Mouse (Mus musculus) cerebellum, adult 9-10 months (tissue): ENCODE data around the gene Eed.
"Not testable (repeated sequence)": the region's sequence is repeated elsewhere in the genome, so short reads cannot be mapped to it uniquely, and the experiment has no call there.

Experiments
- DNase-seq: peaks from one replicate; pipeline ENCODE4 v3.0.0; 2022

Gene Eed

GRCm38 (mm10) chr7:89980485-89981422, at the start of gene Eed:
TSS of gene Eed (minus strand) at chr7:89980983.
- DNase-seq: peak; percentile 97

GRCm38 (mm10) chr7:90029548-90030485, 49.0 kb upstream of the Eed start:
- DNase-seq: peak; percentile 56

GRCm38 (mm10) chr7:90028888-90029547, 48.2 kb upstream of the Eed start:
- peak; percentile 90 for DNase-seq

GRCm38 (mm10) chr7:90024975-90025374, 44.2 kb upstream of the Eed start:
- DNase-seq: no peak

- DNase-seq: no peak
Observed at GRCm38 (mm10) chr7:90022974-90023707, 42.4 kb upstream of the Eed start.

GRCm38 (mm10) chr7:90020331-90020730, 39.5 kb upstream of the Eed start:
- DNase-seq: no peak

- no peak for DNase-seq
Observed at GRCm38 (mm10) chr7:90019570-90019969, 38.8 kb upstream of the Eed start.

- no peak for DNase-seq
Observed at GRCm38 (mm10) chr7:90016930-90017588, 36.3 kb upstream of the Eed start.

GRCm38 (mm10) chr7:90016459-90016858, 35.7 kb upstream of the Eed start:
- peak; percentile 58 for DNase-seq

GRCm38 (mm10) chr7:90006667-90007653, 26.2 kb upstream of the Eed start:
- no peak for DNase-seq

- DNase-seq: no peak
Observed at GRCm38 (mm10) chr7:90004781-90005180, 24.0 kb upstream of the Eed start.

- no peak for DNase-seq
Observed at GRCm38 (mm10) chr7:90002375-90002774, 21.6 kb upstream of the Eed start.

GRCm38 (mm10) chr7:89999491-89999890, 18.7 kb upstream of the Eed start:
- no peak for DNase-seq

GRCm38 (mm10) chr7:89998624-89999006, 17.8 kb upstream of the Eed start:
- DNase-seq: peak; percentile 49

GRCm38 (mm10) chr7:89998006-89998623, 17.3 kb upstream of the Eed start:
- DNase-seq: peak; percentile 79

GRCm38 (mm10) chr7:89997526-89997925, 16.7 kb upstream of the Eed start:
- not testable (repeated sequence) for DNase-seq

GRCm38 (mm10) chr7:89993091-89993490, 12.3 kb upstream of the Eed start:
- no peak for DNase-seq

GRCm38 (mm10) chr7:89984421-89984820, 3.6 kb upstream of the Eed start:
- no peak for DNase-seq

GRCm38 (mm10) chr7:89983441-89983840, 2.7 kb upstream of the Eed start:
- peak; percentile 73 for DNase-seq

GRCm38 (mm10) chr7:89981557-89981956, 774 bp upstream of the Eed start:
- DNase-seq: no peak
